Mouse (Mus musculus) heart, embryonic 11.5 days (tissue): ENCODE measurements around the gene Phlda1. TPM values are rescaled to one million over a fixed set of nuclear protein-coding genes. Genes with fewer than 3 reads are reported as not detected.

ENCODE experiments used
- ATAC-seq: fragments of 200-750 bp; cut with Nextera tagmentation; replicated peaks from 2 replicates; pipeline ENCODE4 v1.8.0; 2017; ENCODE audit warnings: moderate library complexity; ENCODE audit not compliant: insufficient number of reproducible peaks, low FRiP score, low TSS enrichment
- H3K27ac ChIP-seq: fragments of 300-500 bp; sonication (generic); 2 replicates; pipeline ENCODE4 v1.5.1; 2014; ENCODE audit warnings: mild to moderate bottlenecking, low read depth, low read length
- H3K27me3 ChIP-seq: fragments of 300-500 bp; sonication (generic); 2 replicates; pipeline ENCODE4 v1.6.1; 2014; ENCODE audit warnings: mild to moderate bottlenecking, low read length, mixed read lengths; ENCODE audit not compliant: control insufficient read depth, insufficient read depth
- H3K36me3 ChIP-seq: fragments of 300-500 bp; sonication (generic); 2 replicates; pipeline ENCODE4 v1.6.1; 2014; ENCODE audit warnings: mild to moderate bottlenecking, low read length, moderate library complexity, mixed read lengths; ENCODE audit not compliant: control insufficient read depth, insufficient read depth
- H3K4me1 ChIP-seq: fragments of 300-500 bp; sonication (generic); 2 replicates; pipeline ENCODE4 v1.6.1; 2014; ENCODE audit warnings: low read length; ENCODE audit not compliant: control insufficient read depth, insufficient read depth
- H3K4me2 ChIP-seq: fragments of 300-500 bp; sonication (generic); 2 replicates; pipeline ENCODE4 v1.6.1; 2014; ENCODE audit warnings: mild to moderate bottlenecking, moderate library complexity
- H3K4me3 ChIP-seq: fragments of 300-500 bp; sonication (generic); 2 replicates; pipeline ENCODE4 v1.5.1; 2014; ENCODE audit warnings: low read depth, low read length
- H3K9ac ChIP-seq: fragments of 300-500 bp; sonication (generic); 2 replicates; pipeline ENCODE4 v1.6.1; 2014; ENCODE audit warnings: mild to moderate bottlenecking, low read depth, low read length, moderate library complexity
- H3K9me3 ChIP-seq: fragments of 300-500 bp; sonication (generic); replicated peaks from 2 replicates; pipeline ENCODE4 v1.6.1; 2016; ENCODE audit warnings: low read length; ENCODE audit not compliant: control insufficient read depth
- WGBS: fragments of 180-500 bp; shearing (Covaris S2); extraction: QIAGEN DNeasy Blood & Tissue Kit; methylation state at CpG from one replicate; pipeline ENCODE4 v1.1.7; 2014; ENCODE audit not compliant: insufficient replicate concordance; 5-methylcytosine and 5-hydroxymethylcytosine counted together
- polyA plus RNA-seq: library from polyadenylated mRNA; unstranded; fragments of >200 nt; fragmentation: Nextera tagmentation; extraction: Ambion mirVana; gene quantifications from 2 replicates; pipeline ENCODE4 v1.2.1, GENCODE M21; 2014

Gene Phlda1
- polyA plus RNA-seq, 1 experiment from 2014 or later = 22.2 TPM

- Histone ChIP-seq H3K27me3 (no peaks in the 10 kb centered on the region), H3K9ac (no peak overlapping the region), H3K9me3 (no peaks in the 10 kb centered on the region), H3K27ac (no peak overlapping the region), H3K4me3 (no peak overlapping the region), H3K4me2 (no peak overlapping the region), H3K4me1 (peaks cover 9% of the 10 kb centered on the region), H3K36me3 (no peaks in the 10 kb centered on the region)
- 81% methylated on average over 7 of the region's 7 CpGs for WGBS
- ATAC-seq = no peak
These were observed 37.0 kb downstream of the Phlda1 start for GRCm38 (mm10) chr10:111543106-111543505.

GRCm38 (mm10) chr10:111543781-111544260, 37.7 kb downstream of the Phlda1 start:
- WGBS = 25% methylated on average over 7 of the region's 7 CpGs
- H3K9me3 ChIP-seq = no peaks in the 10 kb centered on the region
- no peaks in the 10 kb centered on the region for H3K36me3 ChIP-seq
- no peak overlapping the region for H3K4me2 ChIP-seq
- no peak overlapping the region for H3K9ac ChIP-seq
- no peaks in the 10 kb centered on the region for H3K27me3 ChIP-seq
- ATAC-seq = peak; percentile 37; the same call in 1 of the 2 replicates
- H3K27ac ChIP-seq = peak overlapping the region; percentile 8; the same call in 1 of the 2 replicates
- H3K4me3 ChIP-seq = no peak overlapping the region
- H3K4me1 ChIP-seq = peaks cover 9% of the 10 kb centered on the region

- no peak overlapping the region for H3K4me3 ChIP-seq
- no peak overlapping the region for H3K4me2 ChIP-seq
- WGBS = 62% methylated on average over 4 of the region's 4 CpGs
- peaks cover 9% of the 10 kb centered on the region for H3K4me1 ChIP-seq
- ATAC-seq = no peak
- H3K9ac ChIP-seq = no peak overlapping the region
- no peaks in the 10 kb centered on the region for H3K27me3 ChIP-seq
- H3K9me3 ChIP-seq = no peaks in the 10 kb centered on the region
- H3K27ac ChIP-seq = peak overlapping the region; percentile 8; the same call in 1 of the 2 replicates
- H3K36me3 ChIP-seq = no peaks in the 10 kb centered on the region
These were observed 38.2 kb downstream of the Phlda1 start for GRCm38 (mm10) chr10:111544311-111544710.

GRCm38 (mm10) chr10:111545648-111546047, 39.6 kb downstream of the Phlda1 start:
- Histone ChIP-seq H3K4me2 (no peak overlapping the region), H3K9me3 (no peaks in the 10 kb centered on the region), H3K27me3 (no peaks in the 10 kb centered on the region), H3K4me3 (no peak overlapping the region), H3K27ac (no peak overlapping the region), H3K9ac (no peak overlapping the region), H3K36me3 (no peaks in the 10 kb centered on the region), H3K4me1 (peaks cover 9% of the 10 kb centered on the region)
- 58% methylated on average over 4 of the region's 4 CpGs for WGBS
- no peak for ATAC-seq

GRCm38 (mm10) chr10:111547881-111548372, 41.8 kb downstream of the Phlda1 start:
- Histone ChIP-seq H3K9me3 (no peaks in the 10 kb centered on the region), H3K36me3 (no peaks in the 10 kb centered on the region), H3K4me2 (no peak overlapping the region), H3K4me1 (peaks cover 9% of the 10 kb centered on the region), H3K27me3 (no peaks in the 10 kb centered on the region), H3K4me3 (no peak overlapping the region), H3K27ac (no peak overlapping the region), H3K9ac (no peak overlapping the region)
- no peak for ATAC-seq
- WGBS = 76% methylated on average over 10 of the region's 10 CpGs

- H3K4me2 ChIP-seq = no peak overlapping the region
- no peak overlapping the region for H3K4me3 ChIP-seq
- H3K27ac ChIP-seq = no peak overlapping the region
- WGBS = 61% methylated on average over 6 of the region's 6 CpGs
- no peaks in the 10 kb centered on the region for H3K9me3 ChIP-seq
- no peaks in the 10 kb centered on the region for H3K27me3 ChIP-seq
- no peak overlapping the region for H3K9ac ChIP-seq
- H3K4me1 ChIP-seq = no peaks in the 10 kb centered on the region; the same call in 1 of the 2 replicates
- H3K36me3 ChIP-seq = no peaks in the 10 kb centered on the region
- no peak for ATAC-seq
These were observed 44.1 kb downstream of the Phlda1 start for GRCm38 (mm10) chr10:111550075-111550695.

GRCm38 (mm10) chr10:111553695-111554094, 47.6 kb downstream of the Phlda1 start:
- no peak for ATAC-seq
- Histone ChIP-seq H3K27ac (no peak overlapping the region), H3K36me3 (no peaks in the 10 kb centered on the region), H3K4me2 (no peak overlapping the region), H3K9me3 (no peaks in the 10 kb centered on the region), H3K4me1 (peaks cover 2% of the 10 kb centered on the region), H3K27me3 (no peaks in the 10 kb centered on the region), H3K4me3 (no peak overlapping the region), H3K9ac (no peak overlapping the region)
- WGBS = 76% methylated on average over 7 of the region's 7 CpGs

- no peak overlapping the region for H3K9ac ChIP-seq
- ATAC-seq = no peak
- H3K4me1 ChIP-seq = peaks cover 11% of the 10 kb centered on the region
- H3K9me3 ChIP-seq = no peaks in the 10 kb centered on the region
- H3K36me3 ChIP-seq = no peaks in the 10 kb centered on the region
- H3K27me3 ChIP-seq = no peaks in the 10 kb centered on the region
- no peak overlapping the region for H3K27ac ChIP-seq
- H3K4me3 ChIP-seq = no peak overlapping the region
- WGBS = 79% methylated on average over 5 of the region's 5 CpGs
- no peak overlapping the region for H3K4me2 ChIP-seq
These were observed 48.6 kb downstream of the Phlda1 start for GRCm38 (mm10) chr10:111554651-111555050.

DNA sequence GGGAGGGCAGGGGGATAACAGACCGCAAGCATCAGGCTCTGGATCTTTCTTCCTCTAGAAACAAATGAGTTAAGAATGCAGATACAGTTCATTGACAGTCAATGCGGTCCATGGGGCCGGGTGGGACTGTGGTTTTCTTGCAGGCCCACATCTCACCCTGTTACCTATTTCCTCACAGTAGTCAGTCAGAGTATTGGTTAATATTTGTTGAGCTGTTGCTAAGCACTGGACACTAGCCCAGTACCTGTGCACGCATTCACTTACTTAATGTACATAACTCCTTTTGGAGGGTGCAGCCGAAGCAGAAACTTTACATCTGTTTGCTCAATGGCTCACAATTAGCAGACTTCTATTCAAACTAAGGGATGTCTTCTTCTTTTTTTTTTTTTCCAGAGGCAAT, 52.1 kb downstream of the Phlda1 start:
- WGBS = 78% methylated on average over 5 of the region's 5 CpGs
- Histone ChIP-seq H3K4me2 (no peak overlapping the region), H3K4me1 (peaks cover 15% of the 10 kb centered on the region), H3K9ac (no peak overlapping the region), H3K4me3 (no peak overlapping the region), H3K9me3 (no peaks in the 10 kb centered on the region), H3K36me3 (no peaks in the 10 kb centered on the region), H3K27me3 (no peaks in the 10 kb centered on the region), H3K27ac (peak overlapping the region; percentile 54; the same call in 1 of the 2 replicates)
- ATAC-seq = no peak
